Mouse (Mus musculus) heart, embryonic 15.5 days (tissue): ENCODE results near the gene Dlg1. TPM values are rescaled to one million over a fixed set of nuclear protein-coding genes. Genes with fewer than 3 reads are reported as not detected.

ENCODE experiments used
- ATAC-seq: fragments of 200-750 bp; cut with Nextera tagmentation; replicated peaks from 2 replicates; pipeline ENCODE4 v1.8.0; 2017; ENCODE audit warnings: low read depth, moderate TSS enrichment; ENCODE audit not compliant: insufficient number of reproducible peaks, insufficient read depth, low FRiP score
- H3K27ac ChIP-seq: fragments of 300-500 bp; sonication (generic); 2 replicates; pipeline ENCODE4 v1.5.1; 2015; ENCODE audit warnings: mild to moderate bottlenecking, inconsistent platforms
- H3K27me3 ChIP-seq: fragments of 300-500 bp; sonication (generic); 2 replicates; pipeline ENCODE4 v1.6.1; 2015; ENCODE audit warnings: inconsistent platforms
- H3K36me3 ChIP-seq: fragments of 300-500 bp; sonication (generic); 2 replicates; pipeline ENCODE4 v1.6.1; 2015; ENCODE audit warnings: mild to moderate bottlenecking, inconsistent platforms
- H3K4me1 ChIP-seq: fragments of 300-500 bp; sonication (generic); replicated peaks from 2 replicates; pipeline ENCODE4 v1.6.1; 2015; ENCODE audit warnings: inconsistent platforms
- H3K4me2 ChIP-seq: fragments of 300-500 bp; sonication (generic); 2 replicates; pipeline ENCODE4 v1.6.1; 2015; ENCODE audit warnings: inconsistent platforms, mild to moderate bottlenecking, moderate library complexity
- H3K4me3 ChIP-seq: fragments of 300-500 bp; sonication (generic); 2 replicates; pipeline ENCODE4 v1.5.1; 2015; ENCODE audit warnings: mild to moderate bottlenecking, inconsistent platforms
- H3K9ac ChIP-seq: fragments of 300-500 bp; sonication (generic); 2 replicates; pipeline ENCODE4 v1.6.1; 2015; ENCODE audit warnings: mild to moderate bottlenecking, inconsistent platforms
- H3K9me3 ChIP-seq: fragments of 300-500 bp; sonication (generic); replicated peaks from 2 replicates; pipeline ENCODE4 v1.6.1; 2016; ENCODE audit warnings: inconsistent platforms
- WGBS: fragments of 180-500 bp; shearing (Covaris S2); methylation state at CpG from one replicate; pipeline ENCODE4 v1.1.7; 2015; ENCODE audit warnings: mixed read lengths; 5-methylcytosine and 5-hydroxymethylcytosine counted together
- polyA plus RNA-seq: library from polyadenylated mRNA; unstranded; fragments of >200 nt; fragmentation: Nextera tagmentation; extraction: Ambion mirVana; gene quantifications from 2 replicates; pipeline ENCODE4 v1.2.1, GENCODE M21; 2015

The Dlg1 gene
- polyA plus RNA-seq = 12.4 and 14.1 TPM in 2 replicates

DNA sequence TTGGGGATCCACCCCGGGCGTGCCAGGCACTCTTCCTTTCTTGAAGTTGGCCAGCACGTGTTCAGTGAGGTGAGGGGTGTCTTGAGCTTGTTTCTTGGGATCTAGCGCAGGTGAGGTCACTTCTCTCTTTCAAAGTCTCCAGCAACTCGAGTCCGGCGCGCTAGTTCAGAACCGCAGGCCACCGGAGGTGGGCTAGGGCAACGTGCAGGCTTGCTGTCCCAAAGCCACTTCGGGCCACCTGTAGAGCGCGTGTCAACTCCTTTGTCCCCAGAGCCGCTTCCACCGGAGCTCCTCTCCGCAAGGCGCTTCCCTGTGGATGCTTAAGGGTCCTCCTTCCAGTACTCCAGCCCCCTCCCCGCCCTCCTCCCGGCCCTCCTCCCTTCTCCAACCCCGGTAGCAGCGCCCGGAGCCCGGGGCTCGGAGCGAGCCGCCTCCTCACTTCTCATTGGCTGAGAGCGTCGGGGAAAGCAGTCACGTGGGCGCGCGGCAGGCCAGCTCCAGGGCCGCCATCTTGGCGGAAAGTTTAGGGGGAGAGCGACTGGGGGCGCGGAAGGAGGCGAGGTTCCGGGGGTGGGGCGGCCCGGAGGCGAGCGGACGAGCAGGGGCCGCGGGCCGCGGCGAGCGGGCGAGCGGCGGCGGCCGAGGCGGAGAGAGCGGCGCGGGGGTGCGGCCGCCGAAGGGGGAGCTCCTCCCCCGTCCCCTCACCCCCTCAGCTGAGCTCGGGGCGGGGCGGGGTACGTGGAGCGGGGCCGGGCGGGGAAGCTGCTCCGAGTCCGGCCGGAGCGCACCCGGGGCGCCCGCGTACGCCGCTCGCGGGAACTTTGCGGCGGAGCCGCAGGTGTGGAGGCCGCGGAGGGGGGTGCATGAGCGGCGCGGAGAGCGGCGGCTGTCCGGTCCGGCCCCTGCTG is at the start of gene Dlg1:
Gene Dlg1, plus strand, starts transcription at position 65 of the 908 bp plus-strand sequence.
- ATAC-seq = peak; percentile 95
- Histone ChIP-seq H3K4me1 (peaks cover 18% of the 10 kb centered on the region), H3K4me2 (peak within 1 kb of the TSS; percentile 93), H3K9me3 (no peaks in the 10 kb centered on the region), H3K27me3 (no peaks in the 10 kb centered on the region), H3K4me3 (peak within 1 kb of the TSS; percentile 83), H3K27ac (peak within 1 kb of the TSS; percentile 97), H3K36me3 (peaks cover 3% of the 10 kb centered on the region; the same call in 1 of the 2 replicates), H3K9ac (peak within 1 kb of the TSS; percentile 87)
- under 1% methylated on average over 83 of the region's 95 CpGs for WGBS

DNA sequence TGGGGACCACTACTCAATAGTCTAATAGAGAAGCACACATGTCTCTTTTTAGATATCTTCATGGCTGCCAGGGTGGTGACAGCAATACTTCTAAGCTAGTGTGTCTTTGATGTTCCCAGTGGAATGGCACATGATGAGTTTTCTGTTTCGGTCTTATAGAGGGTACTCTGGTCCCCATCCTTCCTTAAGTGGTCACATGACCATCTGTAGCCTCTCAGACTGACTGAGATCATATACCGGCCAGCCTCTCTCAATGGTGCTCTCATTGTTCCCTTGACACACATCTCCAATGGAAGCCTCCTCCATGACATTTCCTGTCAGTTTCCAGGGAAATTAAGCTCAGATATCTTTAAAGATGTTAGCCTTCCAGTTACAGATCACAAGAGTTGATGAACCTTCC is 46.9 kb upstream of the Dlg1 start:
- WGBS = 70% methylated on average over 2 of the region's 2 CpGs
- Histone ChIP-seq H3K4me1 (peaks cover 21% of the 10 kb centered on the region), H3K27ac (no peak overlapping the region), H3K4me3 (no peak overlapping the region), H3K4me2 (no peak overlapping the region), H3K36me3 (no peaks in the 10 kb centered on the region), H3K9me3 (no peaks in the 10 kb centered on the region), H3K9ac (no peak overlapping the region), H3K27me3 (no peaks in the 10 kb centered on the region)
- ATAC-seq = no peak

GRCm38 (mm10) chr16:31617128-31617527 is 46.1 kb upstream of the Dlg1 start:
- H3K27ac ChIP-seq = no peak overlapping the region
- H3K9ac ChIP-seq = no peak overlapping the region
- ATAC-seq = no peak
- no peak overlapping the region for H3K4me2 ChIP-seq
- H3K9me3 ChIP-seq = no peaks in the 10 kb centered on the region
- no peaks in the 10 kb centered on the region for H3K27me3 ChIP-seq
- no peak overlapping the region for H3K4me3 ChIP-seq
- no peaks in the 10 kb centered on the region for H3K36me3 ChIP-seq
- peaks cover 21% of the 10 kb centered on the region for H3K4me1 ChIP-seq

DNA sequence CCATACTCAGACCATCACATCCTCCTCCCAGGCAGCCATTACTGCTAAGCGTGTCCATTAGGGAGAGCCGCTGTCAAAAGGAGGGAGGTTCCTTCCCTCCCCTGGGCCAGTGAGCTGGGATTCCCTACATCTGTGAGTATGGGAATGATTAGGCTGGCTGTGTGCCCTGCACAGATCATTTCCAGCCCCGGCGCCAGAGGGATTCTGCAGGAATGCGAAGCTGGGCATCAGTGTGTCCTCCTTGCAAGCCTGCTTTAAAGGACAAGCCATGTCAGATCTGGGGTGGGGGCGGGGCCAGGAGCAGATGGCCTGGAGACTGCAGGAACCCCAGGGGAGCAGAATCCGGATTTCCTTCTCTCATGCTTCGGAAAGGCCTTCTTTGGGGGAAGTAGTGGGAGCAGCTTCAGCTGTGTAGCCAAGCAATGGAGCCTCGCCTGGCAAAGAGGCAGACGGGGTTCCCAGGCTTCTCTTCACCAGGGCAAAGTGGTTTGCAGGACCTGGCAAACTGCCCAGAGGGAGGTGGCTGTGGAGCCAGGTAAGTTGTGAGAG is 45.3 kb upstream of the Dlg1 start:
- no peaks in the 10 kb centered on the region for H3K9me3 ChIP-seq
- no peaks in the 10 kb centered on the region for H3K27me3 ChIP-seq
- WGBS = 12% methylated on average over 10 of the region's 10 CpGs
- no peak overlapping the region for H3K9ac ChIP-seq
- ATAC-seq = peak; percentile 56
- H3K27ac ChIP-seq = peak overlapping the region; percentile 65
- peaks cover 21% of the 10 kb centered on the region for H3K4me1 ChIP-seq
- H3K36me3 ChIP-seq = no peaks in the 10 kb centered on the region
- peak overlapping the region; percentile 54 for H3K4me2 ChIP-seq
- H3K4me3 ChIP-seq = peak overlapping the region; percentile 25

DNA sequence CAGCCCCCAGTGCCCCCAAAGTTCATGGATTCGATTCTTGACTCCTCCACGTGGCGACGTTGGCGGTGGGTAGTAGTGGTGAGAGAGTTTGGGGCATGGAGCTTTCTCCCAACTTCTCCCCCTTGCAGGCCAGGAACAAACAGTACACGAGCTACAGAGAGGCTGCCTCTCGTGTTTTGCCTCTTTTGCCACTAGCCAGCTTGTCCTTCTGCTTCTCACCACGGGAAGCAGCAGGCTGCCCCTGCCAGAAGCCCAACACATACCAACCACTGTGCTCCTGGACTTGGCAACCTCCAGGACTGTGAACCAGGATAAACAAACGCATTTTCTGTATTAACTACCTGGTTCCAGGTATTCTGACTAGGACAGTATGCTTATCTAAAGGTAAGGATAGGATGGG is 44.6 kb upstream of the Dlg1 start:
- peaks cover 21% of the 10 kb centered on the region for H3K4me1 ChIP-seq
- 0 out of 2 replicates have a peak overlapping the region, but pooled peaks have one; percentile 65 for H3K27ac ChIP-seq
- no peaks in the 10 kb centered on the region for H3K9me3 ChIP-seq
- WGBS = 55% methylated on average over 9 of the region's 9 CpGs
- no peak overlapping the region for H3K4me3 ChIP-seq
- no peaks in the 10 kb centered on the region for H3K36me3 ChIP-seq
- ATAC-seq = no peak
- no peak overlapping the region for H3K9ac ChIP-seq
- H3K4me2 ChIP-seq = peak overlapping the region; percentile 54
- H3K27me3 ChIP-seq = no peaks in the 10 kb centered on the region

DNA sequence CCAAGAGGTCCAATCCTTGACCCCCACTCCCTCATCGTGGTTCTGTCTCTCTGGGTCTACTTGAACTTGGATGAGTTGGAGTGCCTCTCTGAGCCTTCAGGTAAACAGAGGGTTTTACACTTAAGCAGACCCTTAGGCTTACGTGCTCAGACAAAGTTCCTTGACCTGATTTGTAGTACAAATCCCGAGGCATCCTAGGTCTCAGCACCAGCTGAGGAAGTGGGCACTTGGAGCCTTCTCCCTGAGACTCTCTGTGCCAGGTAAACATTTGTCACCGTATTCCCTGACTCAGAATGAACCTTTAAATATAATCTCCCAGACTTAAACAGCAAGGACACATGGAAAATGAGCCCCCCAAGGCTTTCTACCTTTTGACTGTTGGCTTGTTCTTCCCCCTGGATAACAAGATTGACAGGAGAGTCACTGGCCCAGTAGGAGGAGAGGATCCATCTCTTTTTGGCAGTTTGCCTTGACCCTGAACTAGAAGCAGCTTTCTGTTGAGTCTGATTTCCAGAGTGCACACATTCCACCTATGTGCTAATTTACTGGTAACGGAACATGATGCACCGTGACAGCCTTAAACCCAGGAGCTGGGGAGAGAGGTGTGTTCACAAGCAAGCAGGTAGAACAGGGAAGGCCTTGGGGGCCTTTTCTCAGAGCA is 43.4 kb upstream of the Dlg1 start:
- Histone ChIP-seq H3K4me3 (no peak overlapping the region), H3K4me1 (peaks cover 21% of the 10 kb centered on the region), H3K27ac (no peak overlapping the region), H3K27me3 (no peaks in the 10 kb centered on the region), H3K36me3 (no peaks in the 10 kb centered on the region), H3K9me3 (no peaks in the 10 kb centered on the region), H3K9ac (no peak overlapping the region), H3K4me2 (no peak overlapping the region)
- 78% methylated on average over 6 of the region's 6 CpGs for WGBS
- no peak for ATAC-seq

DNA sequence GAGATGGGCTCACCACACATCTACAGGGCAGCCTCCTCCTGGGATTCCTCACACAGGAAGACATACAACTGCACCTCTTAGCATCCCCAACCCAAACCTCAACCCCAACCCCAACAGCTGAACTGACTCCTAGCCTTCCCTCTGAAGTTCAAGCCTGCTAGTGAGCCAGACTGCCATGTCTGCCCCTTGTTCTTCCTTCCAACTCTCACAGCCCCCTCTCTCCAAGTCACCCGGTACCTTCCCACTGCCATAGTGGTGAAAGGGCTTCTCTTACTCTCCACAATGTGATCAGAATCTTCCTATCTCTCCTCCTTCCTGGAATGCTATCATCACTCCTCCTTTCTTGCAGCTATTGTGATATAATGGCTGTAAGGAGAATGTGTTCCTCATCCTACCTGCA is 40.9 kb upstream of the Dlg1 start:
- H3K4me2 ChIP-seq = no peak overlapping the region
- no peak overlapping the region for H3K4me3 ChIP-seq
- no peaks in the 10 kb centered on the region for H3K36me3 ChIP-seq
- peaks cover 21% of the 10 kb centered on the region for H3K4me1 ChIP-seq
- no peaks in the 10 kb centered on the region for H3K9me3 ChIP-seq
- no peak for ATAC-seq
- WGBS = 88% methylated on average over 1 of the region's 1 CpGs
- no peak overlapping the region for H3K9ac ChIP-seq
- no peak overlapping the region for H3K27ac ChIP-seq
- H3K27me3 ChIP-seq = no peaks in the 10 kb centered on the region

DNA sequence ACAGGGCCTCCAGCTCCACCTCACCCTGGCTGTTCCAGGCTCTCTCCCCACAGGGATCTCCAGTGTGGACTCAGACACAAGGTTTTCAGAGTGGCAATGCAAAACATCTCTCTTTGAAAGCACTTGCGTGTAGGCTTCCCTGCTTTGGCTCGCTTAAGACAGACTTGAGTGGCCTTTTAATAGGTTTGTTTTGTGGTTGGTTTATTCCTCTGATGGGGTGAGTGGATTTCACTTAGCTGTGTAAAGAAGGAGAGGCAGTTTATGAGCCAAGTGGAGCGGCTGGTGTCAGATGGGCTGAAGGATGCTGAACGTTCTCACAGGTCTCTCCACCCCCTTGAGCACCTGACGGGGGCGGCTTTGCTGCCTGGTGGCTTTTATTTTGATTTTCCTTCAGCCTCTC is 40.1 kb upstream of the Dlg1 start:
- Histone ChIP-seq H3K4me3 (no peak overlapping the region), H3K27ac (no peak overlapping the region), H3K9ac (no peak overlapping the region), H3K4me2 (no peak overlapping the region), H3K36me3 (no peaks in the 10 kb centered on the region), H3K27me3 (no peaks in the 10 kb centered on the region), H3K9me3 (no peaks in the 10 kb centered on the region), H3K4me1 (peaks cover 14% of the 10 kb centered on the region)
- 80% methylated on average over 6 of the region's 6 CpGs for WGBS
- ATAC-seq = no peak

GRCm38 (mm10) chr16:31624749-31625148 is 38.5 kb upstream of the Dlg1 start:
- no peak overlapping the region for H3K4me3 ChIP-seq
- H3K4me1 ChIP-seq = peaks cover 5% of the 10 kb centered on the region
- no peaks in the 10 kb centered on the region for H3K36me3 ChIP-seq
- ATAC-seq = no peak
- H3K9me3 ChIP-seq = no peaks in the 10 kb centered on the region
- no peak overlapping the region for H3K4me2 ChIP-seq
- H3K27ac ChIP-seq = no peak overlapping the region
- H3K27me3 ChIP-seq = no peaks in the 10 kb centered on the region
- WGBS = 59% methylated on average over 1 of the region's 1 CpGs
- no peak overlapping the region for H3K9ac ChIP-seq

DNA sequence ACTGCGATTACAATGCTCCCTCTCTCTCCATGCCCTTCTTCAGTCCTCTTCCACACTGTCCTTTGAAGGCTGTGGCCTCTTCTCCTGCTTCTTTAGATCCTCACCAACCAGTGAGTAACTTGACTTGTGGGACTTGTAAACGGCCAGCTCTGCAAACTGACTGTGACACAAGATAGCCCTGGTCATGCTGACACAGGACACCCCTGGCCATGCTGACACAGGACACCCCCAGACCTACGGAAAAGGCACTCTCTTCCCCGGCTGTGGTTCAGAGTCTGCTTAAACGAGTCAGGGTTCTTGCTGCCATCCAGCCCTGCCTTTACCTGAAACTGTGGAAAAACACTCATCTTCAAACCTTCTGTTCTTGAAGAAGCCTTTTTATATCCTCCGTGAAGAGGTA is 36.9 kb upstream of the Dlg1 start:
- Histone ChIP-seq H3K4me2 (no peak overlapping the region), H3K36me3 (no peaks in the 10 kb centered on the region), H3K27ac (no peak overlapping the region), H3K9ac (no peak overlapping the region), H3K4me1 (no peaks in the 10 kb centered on the region), H3K27me3 (no peaks in the 10 kb centered on the region), H3K4me3 (no peak overlapping the region), H3K9me3 (no peaks in the 10 kb centered on the region)
- 74% methylated on average over 6 of the region's 6 CpGs for whole genome bisulfite sequencing
- ATAC-seq = no peak

- no peaks in the 10 kb centered on the region for H3K36me3 ChIP-seq
- no peaks in the 10 kb centered on the region for H3K9me3 ChIP-seq
- whole genome bisulfite sequencing = 87% methylated on average over 4 of the region's 4 CpGs
- no peak overlapping the region for H3K27ac ChIP-seq
- H3K9ac ChIP-seq = no peak overlapping the region
- H3K27me3 ChIP-seq = no peaks in the 10 kb centered on the region
- no peaks in the 10 kb centered on the region for H3K4me1 ChIP-seq
- ATAC-seq = no peak
- H3K4me2 ChIP-seq = no peak overlapping the region
- no peak overlapping the region for H3K4me3 ChIP-seq
Observed at GRCm38 (mm10) chr16:31630381-31630780, 32.9 kb upstream of the Dlg1 start.
